9 mouse cellular contexts compared by ENCODE assay signal in the genomic region with DNA sequence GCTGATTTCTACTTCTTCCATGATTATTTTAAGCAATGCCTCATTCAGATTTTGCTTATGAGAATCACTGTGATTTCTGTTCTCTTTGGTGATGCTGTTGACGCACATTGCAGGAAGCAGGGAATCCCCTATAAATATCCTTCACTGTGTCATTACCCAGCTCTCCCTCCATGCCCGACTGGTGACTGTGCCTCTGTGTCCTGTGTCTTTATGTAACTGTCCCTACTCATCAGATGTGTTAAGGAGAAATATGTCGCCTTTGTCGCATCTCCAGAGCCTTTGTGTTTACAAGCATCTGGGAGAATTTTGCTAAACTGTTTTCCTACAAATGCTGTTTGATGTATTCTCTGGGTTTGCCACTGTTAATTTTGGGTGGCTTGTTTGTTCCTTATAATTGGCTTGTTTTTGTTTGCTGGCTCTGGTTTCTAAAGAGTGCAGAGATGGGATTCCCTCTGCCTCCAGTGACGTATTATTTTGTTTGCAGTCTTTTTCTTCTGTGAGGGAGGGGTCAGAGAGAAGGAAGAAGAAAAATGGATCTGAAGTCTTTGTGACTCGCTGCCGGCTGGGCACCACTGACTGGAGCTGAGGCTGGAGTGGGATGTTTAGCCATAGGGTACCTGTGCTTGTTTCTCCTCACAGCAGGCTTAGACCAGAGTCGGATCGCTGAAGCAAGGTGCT. TPM values are rescaled to one million over a fixed set of nuclear protein-coding genes. Genes with fewer than 3 reads are reported as not detected.
DNase-seq lines count a peak whose midpoint lies in the region; ATAC-seq lines count a peak whose summit lies in the region.
"Had no signal": no experiment of that assay in that cellular context is flagged by ENCODE, and none has a peak within 500 bp of the region (broad histone marks: within the 10 kb centered on the region; RNA-seq: fewer than 3 reads in every experiment).

No protein-coding gene starts in this region.

- H3K27ac ChIP-seq in forebrain, embryonic 13.5 days: peak overlapping the region; percentile 57
- H3K27ac ChIP-seq: limb, embryonic 15.5 days had no signal

- H3K27me3 ChIP-seq in forebrain, embryonic 13.5 days: no peaks in the 10 kb centered on the region
- H3K27me3 ChIP-seq: limb, embryonic 15.5 days had no signal

- 4% methylated on average over 9 of the region's 9 CpGs for WGBS in forebrain, embryonic 13.5 days

- H3K4me2 ChIP-seq in forebrain, embryonic 13.5 days: peak overlapping the region; percentile 52
- H3K4me2 ChIP-seq: limb, embryonic 15.5 days had no signal

- H3K4me1 ChIP-seq in forebrain, embryonic 13.5 days: peaks cover 29% of the 10 kb centered on the region

- no peak for DNase-seq in cerebellum, postnatal 4 days (ENCODE audit: low spot score in 2 of 2)
- DNase-seq in NIH3T3 (ENCODE audit: low read depth): peak; percentile 40
- DNase-seq in layer of hippocampus, adult 8-10 months (ENCODE audit: low spot score in 2 of 2): peak; percentile 31 to 34
- DNase-seq in right cerebral cortex, adult 2 months (ENCODE audit: low spot score in 2 of 2): peak; percentile 64 to 73
- no peak for DNase-seq in adrenal gland, postnatal 25 days

- H3K4me3 ChIP-seq in forebrain, embryonic 13.5 days: peak overlapping the region; percentile 23
- H3K4me3 ChIP-seq: limb, embryonic 15.5 days had no signal

- peak; percentile 79 for ATAC-seq in cerebellum, adult (ENCODE audit: insufficient number of reproducible peaks, low FRiP score, low TSS enrichment)
- ATAC-seq in forebrain, embryonic 13.5 days: peak; percentile 42; the same call in 1 of the 2 replicates
- no peak for ATAC-seq in granulocyte monocyte progenitor cell, adult 5-6 weeks (replicated peaks; ENCODE audit: poor library complexity, severe bottlenecking)

- H3K9ac ChIP-seq in forebrain, embryonic 13.5 days: peak overlapping the region; percentile 57
- H3K9ac ChIP-seq: limb, embryonic 15.5 days had no signal

- no peaks in the 10 kb centered on the region for H3K9me3 ChIP-seq in forebrain, embryonic 13.5 days (replicated peaks)
- H3K9me3 ChIP-seq: limb, embryonic 15.5 days had no signal

- H3K36me3 ChIP-seq in forebrain, embryonic 13.5 days (ENCODE audit: poor library complexity, severe bottlenecking): no peaks in the 10 kb centered on the region
- H3K36me3 ChIP-seq: limb, embryonic 15.5 days had no signal

RNA-seq across cellular contexts. Expression of a gene that starts 40.7 kb away (rescaled TPM):
- 35.7 and 39.3 TPM in 2 replicates for polyA plus RNA-seq in forebrain, embryonic 13.5 days (2015; fragmentation: Nextera tagmentation; extraction: Ambion mirVana)
- 100 to 1,000 TPM; 159 to 182 (median 176) TPM for total RNA-seq in layer of hippocampus, adult 8-10 months (2022)
- 122 and 149 TPM in 2 replicates for total RNA-seq in adrenal gland, postnatal 25 days (2021)
- 50.6 and 56.7 TPM in 2 replicates for total RNA-seq in granulocyte monocyte progenitor cell, adult 5-6 weeks (2014; fragmentation: Nextera tagmentation)
- 25.1 and 44.5 TPM in 2 replicates for total RNA-seq in granulocyte monocyte progenitor cell, adult 5-6 weeks (2017)

RNA-seq across cellular contexts. Expression of a gene that starts 50.6 kb away (rescaled TPM):
- not detected in 2 replicates for polyA plus RNA-seq in forebrain, embryonic 13.5 days (2015; fragmentation: Nextera tagmentation; extraction: Ambion mirVana)
- not detected for total RNA-seq in layer of hippocampus, adult 8-10 months (2022)
- total RNA-seq in adrenal gland, postnatal 25 days (2021): 0.67 TPM in 1 of 2 replicates, not detected in the other
- not detected in 2 replicates for total RNA-seq in granulocyte monocyte progenitor cell, adult 5-6 weeks (2014; fragmentation: Nextera tagmentation)
- not detected in 2 replicates for total RNA-seq in granulocyte monocyte progenitor cell, adult 5-6 weeks (2017)
- polyA plus RNA-seq: limb, embryonic 15.5 days had no signal

Comparison
In these comparisons a context has a peak if more than half of its experiments do, and no peak if none do; other contexts are left out.
1. DNase-seq: peak in NIH3T3 (single experiment), layer of hippocampus, adult 8-10 months (2 of 2) and right cerebral cortex, adult 2 months (2 of 2); none in cerebellum, postnatal 4 days (0 of 2) and adrenal gland, postnatal 25 days (single experiment).